Mouse (Mus musculus) MEL (cell line): Measurements from ENCODE around the gene Frmd5. TPM values are rescaled to one million over a fixed set of nuclear protein-coding genes. Genes with fewer than 3 reads are reported as not detected.

Experiments
- DNase-seq: peaks from one replicate; pipeline ENCODE4 v3.0.0; 2011; ENCODE audit warnings: low read depth, low spot score
- H3K27ac ChIP-seq: 2 replicates; pipeline ENCODE4 v1.5.1; 2012; ENCODE audit warnings: low read depth, mild to moderate bottlenecking, control low read depth, low read length, moderate library complexity; ENCODE audit not compliant: control insufficient read depth
- H3K27me3 ChIP-seq, 2 experiments: fragments of 150-350 bp in 1 of 2; sonication (generic) in 1 of 2; 2 replicates each; pipeline ENCODE4 v1.6.1; 2012; ENCODE audit warnings: low read length in 2 of 2, mild to moderate bottlenecking in 2 of 2, improper control_type of control experiment in 1 of 2, moderate library complexity in 1 of 2; ENCODE audit not compliant: insufficient read depth in 2 of 2, control insufficient read depth in 1 of 2
- H3K36me3 ChIP-seq, 2 experiments: 2 replicates each; pipeline ENCODE4 v1.6.1; 2012 to 2014; ENCODE audit warnings: low read length in 2 of 2, improper control_type of control experiment in 1 of 2, inconsistent platforms in 1 of 2, mild to moderate bottlenecking in 1 of 2; ENCODE audit not compliant: insufficient read depth in 2 of 2, control insufficient read depth in 1 of 2
- H3K4me1 ChIP-seq, 2 experiments: fragments of 150-350 bp in 1 of 2; sonication (generic) in 1 of 2; 2 replicates each; pipeline ENCODE4 v1.6.1; 2012; ENCODE audit warnings: low read length in 2 of 2, improper control_type of control experiment in 1 of 2, mild to moderate bottlenecking in 1 of 2; ENCODE audit not compliant: insufficient read depth in 2 of 2, control insufficient read depth in 1 of 2
- H3K4me3 ChIP-seq, 2 experiments: fragments of 150-350 bp in 1 of 2; sonication (generic) in 1 of 2; 2 replicates each; pipeline ENCODE4 v1.5.1; 2012; ENCODE audit warnings: low read depth in 2 of 2, low read length in 2 of 2, mild to moderate bottlenecking in 2 of 2, moderate library complexity in 2 of 2, control low read depth in 1 of 2, improper control_type of control experiment in 1 of 2; ENCODE audit not compliant: control insufficient read depth in 1 of 2, insufficient read depth in 1 of 2
- H3K79me2 ChIP-seq: 2 replicates; pipeline ENCODE4 v1.6.1; 2012; ENCODE audit warnings: mild to moderate bottlenecking, low read length, moderate library complexity; ENCODE audit not compliant: control insufficient read depth, poor library complexity, insufficient read depth
- H3K9ac ChIP-seq: 2 replicates; pipeline ENCODE4 v1.6.1; 2012; ENCODE audit warnings: low read depth, mild to moderate bottlenecking, control low read depth, low read length, moderate library complexity; ENCODE audit not compliant: control insufficient read depth, poor library complexity, severe bottlenecking
- H3K9me3 ChIP-seq: fragments of 150-350 bp; sonication (generic); replicated peaks from 2 replicates; pipeline ENCODE4 v1.6.1; 2012; ENCODE audit warnings: mild to moderate bottlenecking, low read length, improper control_type of control experiment, moderate library complexity; ENCODE audit not compliant: insufficient read depth
- BHLHE40 ChIP-seq: IDR thresholded peaks from 2 replicates; pipeline ENCODE4 v1.6.1; 2012; ENCODE audit warnings: low read depth, mild to moderate bottlenecking, inconsistent platforms, low read length, improper control_type of control experiment, borderline replicate concordance
- CTCF ChIP-seq, 3 experiments: IDR thresholded peaks in 2 of 3; conservative IDR thresholded peaks in 1 of 3; 2 replicates each; pipeline ENCODE4 v1.5.1; 2011 to 2012; ENCODE audit warnings: low read length in 3 of 3, low read depth in 2 of 3, mild to moderate bottlenecking in 2 of 3, improper control_type of control experiment in 1 of 3, inconsistent platforms in 1 of 3, mixed read lengths in 1 of 3, moderate library complexity in 1 of 3; ENCODE audit not compliant: control insufficient read depth in 1 of 3, insufficient read depth in 1 of 3, poor library complexity in 1 of 3, severe bottlenecking in 1 of 3
- EP300 ChIP-seq, 2 experiments: IDR thresholded peaks; 2 replicates each; pipeline ENCODE4 v1.6.1; 2011; ENCODE audit warnings: improper control_type of control experiment in 2 of 2, low read length in 2 of 2, low read depth in 1 of 2, mild to moderate bottlenecking in 1 of 2
- GABPA ChIP-seq: IDR thresholded peaks from 2 replicates; pipeline ENCODE4 v1.6.1; 2012; ENCODE audit warnings: low read depth, mild to moderate bottlenecking, inconsistent platforms, low read length, improper control_type of control experiment, moderate library complexity
- JUND ChIP-seq: IDR thresholded peaks from 2 replicates; pipeline ENCODE4 v1.6.1; 2011; ENCODE audit warnings: low read depth, mild to moderate bottlenecking, improper control_type of control experiment, low read length
- KAT2A ChIP-seq: conservative IDR thresholded peaks from 2 replicates; pipeline ENCODE4 v1.6.1; 2012; ENCODE audit warnings: low read depth, low read length, improper control_type of control experiment, inconsistent platforms
- MAX ChIP-seq: IDR thresholded peaks from 2 replicates; pipeline ENCODE4 v1.6.1; 2011; ENCODE audit warnings: low read length, improper control_type of control experiment
- MXI1 ChIP-seq: IDR thresholded peaks from 2 replicates; pipeline ENCODE4 v1.6.1; 2011; ENCODE audit warnings: mild to moderate bottlenecking, low read depth, low read length, improper control_type of control experiment
- MYB ChIP-seq: IDR thresholded peaks from 2 replicates; pipeline ENCODE4 v1.6.1; 2011; ENCODE audit warnings: mild to moderate bottlenecking, low read depth, low read length, improper control_type of control experiment
- MYC ChIP-seq: IDR thresholded peaks from 2 replicates; pipeline ENCODE4 v1.6.1; 2011; ENCODE audit warnings: low read depth, mild to moderate bottlenecking, low read length, improper control_type of control experiment, moderate library complexity
- POLR2AphosphoS2 ChIP-seq: IDR thresholded peaks from 2 replicates; pipeline ENCODE4 v1.6.1; 2011; ENCODE audit warnings: low read length, improper control_type of control experiment
- RAD21 ChIP-seq: IDR thresholded peaks from 2 replicates; pipeline ENCODE4 v1.6.1; 2011; ENCODE audit warnings: mild to moderate bottlenecking, low read depth, low read length, improper control_type of control experiment
- SIN3A ChIP-seq: IDR thresholded peaks from 2 replicates; pipeline ENCODE4 v1.6.1; 2012; ENCODE audit warnings: low read length, improper control_type of control experiment, inconsistent platforms
- SMC3 ChIP-seq: IDR thresholded peaks from 2 replicates; pipeline ENCODE4 v1.6.1; 2011; ENCODE audit warnings: low read depth, low read length, improper control_type of control experiment
- TBP ChIP-seq: IDR thresholded peaks from 2 replicates; pipeline ENCODE4 v1.8.0; 2011; ENCODE audit warnings: low read depth, low read length, improper control_type of control experiment
- TCF12 ChIP-seq: IDR thresholded peaks from 2 replicates; pipeline ENCODE4 v1.6.1; 2014; ENCODE audit warnings: low read depth, mild to moderate bottlenecking, inconsistent platforms, low read length, improper control_type of control experiment, moderate library complexity
- USF1 ChIP-seq: IDR thresholded peaks from 2 replicates; pipeline ENCODE4 v1.6.1; 2014; ENCODE audit warnings: low read depth, mild to moderate bottlenecking, inconsistent platforms, low read length, improper control_type of control experiment, moderate library complexity
- ZKSCAN1 ChIP-seq: IDR thresholded peaks from 2 replicates; pipeline ENCODE4 v1.6.1; 2012; ENCODE audit warnings: low read depth, mild to moderate bottlenecking, inconsistent platforms, low read length, improper control_type of control experiment, moderate library complexity
- ZNF384 ChIP-seq: IDR thresholded peaks from 2 replicates; pipeline ENCODE4 v1.6.1; 2012; ENCODE audit warnings: low read depth, mild to moderate bottlenecking, inconsistent platforms, low read length, improper control_type of control experiment
- polyA plus RNA-seq, 2 experiments: library from polyadenylated mRNA; stranded (reverse) in 1 of 2; unstranded in 1 of 2; fragments of >175 nt in 1 of 2; fragments of >200 nt in 1 of 2; gene quantifications; 2 replicates each; pipeline versions ENCODE4 v1.2.1 to v1.2.4; 2012; ENCODE audit warnings: low replicate concordance in 2 of 2, low read depth in 1 of 2; ENCODE audit not compliant: insufficient read length in 2 of 2, insufficient read depth in 1 of 2, missing spikeins in 1 of 2
- total RNA-seq: library from RNA; depleted of rRNA; stranded (reverse); fragments of 300-350 nt; gene quantifications from 2 replicates; pipeline ENCODE4 v1.2.3, GENCODE M21; 2012

The Frmd5 gene
- total and polyA plus RNA-seq, 3 experiments = 0.04 to 0.15 TPM; not detected in 1

DNA sequence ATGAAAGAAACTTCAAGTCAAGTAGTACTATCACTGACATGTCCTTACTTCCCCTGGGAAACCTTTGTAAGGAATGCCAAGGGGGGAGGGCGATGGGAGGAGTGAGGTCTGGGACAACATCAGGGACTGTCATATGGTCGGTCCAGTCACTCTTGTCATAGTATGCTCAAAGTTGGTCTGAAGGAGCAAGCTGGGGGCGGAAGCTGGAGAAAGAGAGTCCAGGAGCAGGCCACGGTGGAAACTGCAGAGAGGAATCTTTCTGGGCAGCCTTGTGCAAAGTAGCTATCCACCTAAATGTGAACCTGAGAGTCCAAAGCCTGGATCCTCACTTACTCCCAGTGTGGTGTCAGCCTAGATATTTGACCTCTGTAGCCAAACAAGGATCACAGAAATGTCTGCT is 147.5 kb downstream of the Frmd5 start:
- Histone ChIP-seq H3K36me3 (no peaks in the 10 kb centered on the region), H3K4me3 (no peak overlapping the region)
- no peak for TF ChIP-seq KAT2A
- no peak for TF ChIP-seq MXI1
- no peak for TF ChIP-seq EP300 (IDR thresholded peaks at IDR 0.05; ENCODE audit: low read depth in 1 of 2, low read length in 2 of 2)
- no peak for TF ChIP-seq USF1
- no peak for TF ChIP-seq ZKSCAN1
- TF ChIP-seq POLR2AphosphoS2 = no peak
- no peak for TF ChIP-seq BHLHE40
- no peak for TF ChIP-seq ZNF384
- TF ChIP-seq MAX = no peak
- no peak for TF ChIP-seq CTCF (IDR thresholded peaks at IDR 0.05 in 2 of 3, conservative IDR thresholded peaks at IDR 0.05 in 1 of 3; ENCODE audit: control insufficient read depth in 1 of 3, insufficient read depth in 1 of 3, low read depth in 2 of 3, low read length in 3 of 3, poor library complexity in 1 of 3, severe bottlenecking in 1 of 3)
- TF ChIP-seq MYC = no peak
- TF ChIP-seq TCF12 = no peak
- no peak for TF ChIP-seq SIN3A

DNA sequence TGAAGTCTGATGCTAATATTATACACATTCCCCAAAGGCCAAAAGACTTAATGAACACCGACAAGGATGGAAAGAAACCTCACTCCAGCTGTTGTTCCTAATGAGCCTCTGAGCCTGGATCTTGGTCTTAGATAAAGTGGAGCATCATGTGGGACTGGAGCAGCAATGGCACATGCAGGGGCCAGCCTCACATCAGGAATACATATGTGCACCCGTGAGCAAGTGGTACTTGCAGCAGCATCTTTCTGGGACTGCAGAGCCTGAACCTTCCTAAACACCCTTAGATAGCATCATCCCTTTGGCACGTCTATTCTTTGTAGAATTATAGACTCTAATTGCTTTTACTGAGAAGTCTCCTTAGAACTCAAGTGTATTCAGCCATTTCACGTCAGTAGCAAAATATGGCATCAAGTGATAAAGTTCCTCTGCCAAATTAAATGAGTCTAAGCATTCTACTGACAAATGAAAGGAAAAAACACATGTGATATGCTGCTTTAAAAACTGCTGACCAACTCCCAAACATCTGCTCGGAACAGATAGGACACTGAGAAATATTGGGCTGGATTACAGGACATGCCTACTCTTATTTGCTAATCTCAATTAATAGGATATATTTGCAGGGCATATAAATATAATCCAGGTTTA is 148.6 kb downstream of the Frmd5 start:
- no peak for TF ChIP-seq SMC3
- TF ChIP-seq JUND = no peak
- no peak for TF ChIP-seq RAD21
- no peak for TF ChIP-seq SIN3A
- TF ChIP-seq MYB = no peak
- no peak for TF ChIP-seq ZKSCAN1
- TF ChIP-seq GABPA = no peak
- no peak for TF ChIP-seq TBP
- TF ChIP-seq ZNF384 = no peak
- no peak for TF ChIP-seq KAT2A
- TF ChIP-seq MYC = no peak
- no peak for DNase-seq
- H3K27me3 ChIP-seq = peaks cover 0 to 3% of the 10 kb centered on the region in 2 experiments; a peak in 2 of 4 replicates
- no peak overlapping the region for H3K27ac ChIP-seq
- H3K9me3 ChIP-seq = no peaks in the 10 kb centered on the region
- no peaks in the 10 kb centered on the region for H3K4me1 ChIP-seq
- H3K79me2 ChIP-seq = no peaks in the 10 kb centered on the region
- no peak overlapping the region for H3K4me3 ChIP-seq
- H3K9ac ChIP-seq = no peak overlapping the region
- no peaks in the 10 kb centered on the region for H3K36me3 ChIP-seq

More for the DNA sequence above, 147.5 kb downstream of the Frmd5 start:
- no peaks in the 10 kb centered on the region for H3K79me2 ChIP-seq
- no peaks in the 10 kb centered on the region for H3K4me1 ChIP-seq
- no peak overlapping the region for H3K27ac ChIP-seq
- no peak for DNase-seq
- H3K27me3 ChIP-seq = peaks cover 0 to 3% of the 10 kb centered on the region in 2 experiments; a peak in 2 of 4 replicates
- H3K9me3 ChIP-seq = no peaks in the 10 kb centered on the region
- no peak overlapping the region for H3K9ac ChIP-seq
